Mouse (Mus musculus) megakaryocyte, embryonic 14.5 days (primary cell): Measurements from ENCODE around the gene Pomt1.

Experiments used
- FLI1 ChIP-seq: IDR thresholded peaks from 2 replicates; pipeline ENCODE4 v1.6.1; 2012; ENCODE audit warnings: low read length, inconsistent platforms, mixed read lengths
- GATA1 ChIP-seq: IDR thresholded peaks from 3 replicates; pipeline ENCODE4 v1.6.1; 2012; ENCODE audit warnings: mixed read lengths, low read length, inconsistent platforms, borderline replicate concordance

DNA sequence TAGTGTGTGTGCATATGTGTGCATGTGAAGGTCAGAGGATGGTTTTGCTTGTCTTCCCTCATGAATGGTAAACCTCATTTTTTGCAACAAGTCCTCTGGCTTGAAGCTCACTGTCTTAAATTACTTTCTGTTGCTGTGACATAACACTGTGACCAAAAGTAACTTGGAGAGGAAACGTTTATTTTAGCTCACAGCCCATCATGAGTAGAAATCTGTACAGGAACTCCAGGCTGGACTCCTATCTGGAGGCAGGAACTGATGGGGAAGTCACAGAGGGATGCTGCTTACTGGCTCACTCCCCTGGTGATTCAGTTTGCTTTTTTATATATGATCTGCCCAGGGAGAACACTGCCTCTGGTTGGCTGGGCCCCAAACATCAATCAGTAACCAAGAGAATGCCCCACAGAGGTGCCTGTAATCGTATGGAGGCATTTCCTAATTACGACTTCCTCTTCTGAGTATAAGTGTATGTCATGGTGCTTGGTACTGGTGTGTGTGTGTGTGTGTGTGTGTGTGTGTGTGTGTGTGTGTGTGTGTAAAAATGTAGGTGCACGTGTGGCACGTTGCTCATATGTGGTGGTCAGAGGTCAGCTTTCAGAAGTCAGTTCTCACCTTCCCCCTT, 47.2 kb upstream of the Pomt1 start:
- TF ChIP-seq FLI1 (no peak), GATA1 (no peak)
